Comparison of ENCODE assay signal across 18 mouse cellular contexts in the genomic region with DNA sequence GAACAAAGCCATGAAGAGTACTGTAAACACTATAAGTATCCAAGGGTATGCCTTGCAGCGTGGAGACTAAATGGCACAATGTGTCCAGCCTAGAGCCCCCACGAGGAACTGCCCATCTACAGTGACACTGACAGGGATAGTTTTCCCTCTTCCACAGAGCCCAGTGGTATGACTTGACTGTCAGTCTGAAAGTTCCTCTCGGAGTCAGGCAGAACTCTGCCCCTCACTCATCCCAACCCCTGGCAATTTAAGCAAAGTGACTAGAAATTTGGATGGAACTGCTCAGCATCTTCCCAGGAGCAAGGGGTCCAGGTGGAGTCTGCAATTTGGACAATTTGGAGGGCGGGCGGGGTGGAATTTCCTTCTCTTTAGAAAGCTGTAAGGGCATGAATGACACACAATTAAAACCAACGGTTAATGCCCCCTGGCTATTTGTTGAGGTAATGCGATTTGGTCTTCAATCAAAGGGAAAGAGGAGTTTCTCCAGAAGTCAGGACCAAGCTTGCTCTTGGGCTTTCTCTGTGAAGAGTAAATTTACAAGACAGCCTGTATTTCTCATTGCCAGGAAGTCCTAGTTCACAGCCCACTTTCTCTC. TPM values are rescaled to one million over a fixed set of nuclear protein-coding genes. Genes with fewer than 3 reads are reported as not detected.
A peak's percentile ranks its signal among the peaks of the same experiment; 100 is the strongest.
DNase-seq lines count a peak whose midpoint lies in the region; ATAC-seq and TF ChIP-seq lines count a peak whose summit lies in the region.
"Had no signal": no experiment of that assay in that cellular context is flagged by ENCODE, and none has a peak within 500 bp of the region (broad histone marks: within the 10 kb centered on the region; RNA-seq: fewer than 3 reads in every experiment).

No protein-coding gene starts in this region.

- no peak overlapping the region for H3K9ac ChIP-seq in lung, postnatal 0 days (replicated peaks; ENCODE audit: low read depth)
- H3K9ac ChIP-seq in stomach, embryonic 16.5 days (ENCODE audit: low read length), result no peak overlapping the region
- H3K9ac ChIP-seq: embryonic facial prominence, embryonic 15.5 days had no signal

- no peak overlapping the region for H3K27ac ChIP-seq in gastrocnemius, adult 2 months
- H3K27ac ChIP-seq in lung, postnatal 0 days (ENCODE audit: low read length), result no peak overlapping the region; the same call in 1 of the 2 replicates
- 0 out of 2 replicates have a peak overlapping the region, but pooled peaks have one; percentile 27 for H3K27ac ChIP-seq in stomach, embryonic 16.5 days (ENCODE audit: low read length)
- H3K27ac ChIP-seq: embryonic facial prominence, embryonic 15.5 days had no signal

- H3K9me3 ChIP-seq in lung, postnatal 0 days (ENCODE audit: low read length), result no peaks in the 10 kb centered on the region
- H3K9me3 ChIP-seq in stomach, embryonic 16.5 days (replicated peaks; ENCODE audit: control insufficient read depth, low read length), result no peaks in the 10 kb centered on the region
- H3K9me3 ChIP-seq: embryonic facial prominence, embryonic 15.5 days had no signal

- peaks cover 18% of the 10 kb centered on the region; the same call in 1 of the 2 replicates for H3K27me3 ChIP-seq in lung, postnatal 0 days (replicated peaks; ENCODE audit: insufficient read depth, low read length)
- H3K27me3 ChIP-seq in stomach, embryonic 16.5 days (ENCODE audit: control insufficient read depth, insufficient read depth, low read length), result peaks cover 30% of the 10 kb centered on the region

- H3K4me3 ChIP-seq in gastrocnemius, adult 2 months, result no peak overlapping the region
- H3K4me3 ChIP-seq in lung, postnatal 0 days (ENCODE audit: low read depth, low read length), result no peak overlapping the region
- no peak overlapping the region for H3K4me3 ChIP-seq in stomach, embryonic 16.5 days (replicated peaks; ENCODE audit: low read length)

- 29% methylated on average over 7 of the region's 7 CpGs for WGBS in lung, postnatal 0 days
- 36% methylated on average over 7 of the region's 7 CpGs for WGBS in stomach, embryonic 16.5 days

- DNase-seq in gastrocnemius, adult 2 months, result no peak
- no peak for DNase-seq in gastrocnemius, adult 8-10 months (ENCODE audit: low spot score in 2 of 2)
- peak; percentile 31 for DNase-seq in lung, postnatal 0 days (ENCODE audit: low spot score)
- DNase-seq in lung, postnatal 10 days, result no peak
- DNase-seq in NIH3T3 (ENCODE audit: low read depth), result peak; percentile 71
- no peak for DNase-seq in adrenal gland, postnatal 14 days
- DNase-seq in gastrocnemius, adult 18-20 months (ENCODE audit: low spot score), result no peak
- DNase-seq: cerebellum, postnatal 36 days; heart, postnatal 10 days; kidney, postnatal 25 days; lung, adult 2 months; midbrain, embryonic 14.5 days; thymus, postnatal 36 days had no signal

- TF ChIP-seq EP300 in lung, postnatal 0 days (IDR thresholded peaks at IDR 0.05), result no peak

- H3K36me3 ChIP-seq in lung, postnatal 0 days (ENCODE audit: insufficient read depth, low read length), result no peaks in the 10 kb centered on the region
- no peaks in the 10 kb centered on the region for H3K36me3 ChIP-seq in stomach, embryonic 16.5 days (ENCODE audit: control insufficient read depth, insufficient read depth, low read length)
- H3K36me3 ChIP-seq: embryonic facial prominence, embryonic 15.5 days had no signal

- peak; percentile 27; the same call in 1 of the 2 replicates for TF ChIP-seq CTCF in gastrocnemius, adult 2 months (IDR thresholded peaks at IDR 0.05)
- TF ChIP-seq CTCF in lung, postnatal 0 days (IDR thresholded peaks at IDR 0.05), result peak; percentile 49

- intact Hi-C loops in gastrocnemius, adult 2 months (cut with DNase I), result no loop called here

- no peak overlapping the region for H3K4me2 ChIP-seq in lung, postnatal 0 days (replicated peaks; ENCODE audit: low read depth, low read length)
- no peak overlapping the region; the same call in 1 of the 2 replicates for H3K4me2 ChIP-seq in stomach, embryonic 16.5 days (ENCODE audit: low read depth, low read length)
- H3K4me2 ChIP-seq: embryonic facial prominence, embryonic 15.5 days had no signal

- H3K4me1 ChIP-seq in lung, postnatal 0 days (ENCODE audit: insufficient read depth, low read depth, low read length), result peaks cover 7% of the 10 kb centered on the region
- peaks cover 18% of the 10 kb centered on the region for H3K4me1 ChIP-seq in stomach, embryonic 16.5 days (ENCODE audit: control insufficient read depth, insufficient read depth, low read length)

- no peak for ATAC-seq in lung, postnatal 0 days
- no peak for ATAC-seq in stomach, embryonic 16.5 days (ENCODE audit: insufficient read depth, low FRiP score)

RNA-seq across cellular contexts. Expression of gene Mt2, which starts 2.3 kb away (rescaled TPM):
- 100 to 1,000 TPM; 103 to 148 TPM for total RNA-seq in gastrocnemius, adult 2 months (2021)
- 10 to 100 TPM; 12.9 to 75.1 (median 15.1) TPM for total RNA-seq in gastrocnemius, adult 8-10 months (2022)
- 143 and 159 TPM in 2 replicates for polyA plus RNA-seq in lung, postnatal 0 days (2015; fragmentation: Nextera tagmentation; extraction: Ambion mirVana)
- 524 and 598 TPM in 2 replicates for polyA plus RNA-seq in stomach, embryonic 16.5 days (2015; fragmentation: Nextera tagmentation; extraction: Ambion mirVana)
- total RNA-seq in adrenal gland, postnatal 14 days (2021), result 119 and 299 TPM in 2 replicates
- 100 to 1,000 TPM in 1 of 2 experiments, 10 to 100 TPM in 1; 18.7 to 229 TPM for total RNA-seq in gastrocnemius, adult 18-20 months (2021)
- total RNA-seq: neutrophil, adult 5-6 weeks had no signal

RNA-seq across cellular contexts. Expression of gene Mt1, which starts 4.2 kb away (rescaled TPM):
- total RNA-seq in gastrocnemius, adult 2 months (2021), result 100 to 1,000 TPM; 120 to 127 TPM
- 10 to 100 TPM; 11.7 to 74.5 (median 17.7) TPM for total RNA-seq in gastrocnemius, adult 8-10 months (2022)
- 836 and 858 TPM in 2 replicates for polyA plus RNA-seq in lung, postnatal 0 days (2015; fragmentation: Nextera tagmentation; extraction: Ambion mirVana)
- 1,904 and 1,931 TPM in 2 replicates for polyA plus RNA-seq in stomach, embryonic 16.5 days (2015; fragmentation: Nextera tagmentation; extraction: Ambion mirVana)
- 237 and 369 TPM in 2 replicates for total RNA-seq in adrenal gland, postnatal 14 days (2021)
- 100 to 1,000 TPM in 1 of 2 experiments, 10 to 100 TPM in 1; 22.5 to 181 TPM for total RNA-seq in gastrocnemius, adult 18-20 months (2021)

RNA-seq across cellular contexts. Expression of gene Mt3, which starts 22.3 kb away (rescaled TPM):
- total RNA-seq in gastrocnemius, adult 2 months (2021), result 1 to 10 TPM; 1.6 to 2.7 TPM
- 1 to 10 TPM in 3 of 4 experiments, not detected in 1; 2.0 to 2.4 (median 2.2) TPM for total RNA-seq in gastrocnemius, adult 8-10 months (2022)
- 2.6 TPM in 2 replicates for polyA plus RNA-seq in lung, postnatal 0 days (2015; fragmentation: Nextera tagmentation; extraction: Ambion mirVana)
- 3.7 and 3.8 TPM in 2 replicates for polyA plus RNA-seq in stomach, embryonic 16.5 days (2015; fragmentation: Nextera tagmentation; extraction: Ambion mirVana)
- 4.3 and 8.4 TPM in 2 replicates for total RNA-seq in adrenal gland, postnatal 14 days (2021)
- 1 to 10 TPM in 1 of 2 experiments, under 1 TPM in 1; 0.78 to 1.8 TPM for total RNA-seq in gastrocnemius, adult 18-20 months (2021)
- total RNA-seq: neutrophil, adult 5-6 weeks had no signal

RNA-seq across cellular contexts. Expression of gene Mt4, which starts 37.7 kb away (rescaled TPM):
- not detected for total RNA-seq in gastrocnemius, adult 2 months (2021)
- not detected for total RNA-seq in gastrocnemius, adult 8-10 months (2022)
- not detected in 2 replicates for polyA plus RNA-seq in lung, postnatal 0 days (2015; fragmentation: Nextera tagmentation; extraction: Ambion mirVana)
- polyA plus RNA-seq in stomach, embryonic 16.5 days (2015; fragmentation: Nextera tagmentation; extraction: Ambion mirVana), result 0.70 and 1.6 TPM in 2 replicates
- not detected in 2 replicates for total RNA-seq in adrenal gland, postnatal 14 days (2021)
- not detected for total RNA-seq in gastrocnemius, adult 18-20 months (2021)
- total RNA-seq: adrenal gland, adult 18-20 months; heart, postnatal 10 days; left cerebral cortex, postnatal 10 days; neutrophil, adult 5-6 weeks had no signal
- polyA plus RNA-seq: midbrain, embryonic 14.5 days had no signal

RNA-seq across cellular contexts. Expression of gene Nup93, which starts 39.6 kb away (rescaled TPM):
- 10 to 100 TPM in 1 of 2 experiments, 1 to 10 TPM in 1; 8.6 to 12.4 TPM for total RNA-seq in gastrocnemius, adult 2 months (2021)
- total RNA-seq in gastrocnemius, adult 8-10 months (2022), result 10 to 100 TPM in 3 of 4 experiments, 1 to 10 TPM in 1; 9.7 to 14.2 (median 12.1) TPM
- 26.7 and 27.1 TPM in 2 replicates for polyA plus RNA-seq in lung, postnatal 0 days (2015; fragmentation: Nextera tagmentation; extraction: Ambion mirVana)
- polyA plus RNA-seq in stomach, embryonic 16.5 days (2015; fragmentation: Nextera tagmentation; extraction: Ambion mirVana), result 64.9 and 68.5 TPM in 2 replicates
- total RNA-seq in adrenal gland, postnatal 14 days (2021), result 17.1 and 20.2 TPM in 2 replicates
- total RNA-seq in gastrocnemius, adult 18-20 months (2021), result 10 to 100 TPM in 1 of 2 experiments, 1 to 10 TPM in 1; 9.9 to 10.3 TPM

Comparison
In these comparisons a context has a peak if more than half of its experiments do, and no peak if none do; other contexts are left out.
1. DNase-seq: peak in lung, postnatal 0 days (single experiment) and NIH3T3 (single experiment); none in gastrocnemius, adult 2 months (single experiment), gastrocnemius, adult 8-10 months (0 of 2), lung, postnatal 10 days (single experiment), adrenal gland, postnatal 14 days (single experiment) and gastrocnemius, adult 18-20 months (single experiment).